Mouse (Mus musculus): Measurements from ENCODE around the gene Zfp12.

DNA sequence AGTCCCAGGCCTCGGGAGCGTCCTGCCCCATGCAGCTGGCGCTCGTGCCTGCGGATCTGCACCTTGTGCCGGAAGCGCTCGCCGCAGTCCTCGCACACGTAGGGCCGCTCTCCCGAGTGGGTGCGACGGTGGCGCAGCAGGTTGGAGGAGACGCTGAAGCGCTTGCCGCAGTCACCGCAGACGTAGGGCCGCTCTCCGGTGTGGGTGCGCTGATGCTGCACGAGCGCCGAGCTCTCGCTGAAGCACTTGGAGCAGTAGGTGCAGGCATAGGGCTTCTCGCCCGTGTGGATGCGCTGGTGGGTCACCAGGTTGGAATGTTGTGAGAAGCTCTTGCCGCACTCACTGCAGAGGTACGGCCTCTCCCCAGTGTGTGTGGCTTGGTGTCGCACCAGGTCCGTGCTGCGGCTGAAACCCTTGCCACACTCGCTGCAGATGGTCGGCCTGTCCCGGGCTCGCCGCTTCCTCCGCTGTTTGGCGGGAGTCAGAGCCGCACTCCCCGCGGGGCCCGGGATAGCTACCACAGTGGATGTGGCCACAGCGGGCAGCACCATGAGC, 52.9 kb downstream of the Zfp12 start:
- TF ChIP-seq MAFK (IDR thresholded peaks at IDR 0.05; ENCODE audit: insufficient read depth, low read depth, low read length) (no peak), ZC3H11A (IDR thresholded peaks at IDR 0.05; ENCODE audit: borderline replicate concordance, low read depth, low read length) (no peak), HCFC1 (IDR thresholded peaks at IDR 0.05; ENCODE audit: borderline replicate concordance, insufficient read depth, low read length) (no peak), ZNF384 (IDR thresholded peaks at IDR 0.05; ENCODE audit: low read depth, low read length) (no peak)

All from ES-E14 (cell line).